Mouse (Mus musculus) olfactory bulb, adult 2 months (tissue): ENCODE results near the gene Kif1b.

Source experiments
- CTCF ChIP-seq: fragments of 200-500 bp; IDR thresholded peaks from 2 replicates; pipeline ENCODE4 v1.5.1; 2012; ENCODE audit warnings: low read depth, mild to moderate bottlenecking, low read length, moderate library complexity; ENCODE audit not compliant: insufficient read depth
- POLR2A ChIP-seq: fragments of 200-500 bp; IDR thresholded peaks from 2 replicates; pipeline ENCODE4 v1.6.1; 2012; ENCODE audit warnings: mild to moderate bottlenecking, low read depth, low read length, moderate library complexity; ENCODE audit not compliant: insufficient read depth

DNA sequence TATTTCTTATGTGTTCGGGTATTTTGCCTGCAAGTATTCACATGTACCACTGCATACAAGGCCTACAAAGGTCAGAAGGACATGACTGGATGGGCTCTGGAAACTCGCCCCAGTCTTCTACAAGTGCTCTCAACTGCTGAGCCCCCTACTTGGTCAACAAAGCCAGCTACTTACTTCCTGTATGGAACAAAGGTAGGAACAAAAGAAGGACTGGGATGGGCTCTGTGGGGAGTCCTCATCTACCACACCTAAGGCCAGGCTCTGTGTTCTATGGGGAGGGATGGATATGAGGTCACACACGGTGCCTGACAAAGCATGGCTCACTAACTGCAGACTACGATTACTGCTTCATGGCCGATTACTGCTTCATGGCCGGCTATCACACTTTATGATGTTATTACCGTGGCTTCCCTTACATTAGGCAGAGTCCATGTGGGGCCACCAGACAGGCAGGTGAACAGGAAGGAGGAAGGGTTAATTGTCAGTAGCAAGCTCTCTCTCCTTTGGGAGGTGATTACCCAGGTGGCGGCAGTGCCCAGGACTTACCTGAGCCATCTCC is 150.0 kb downstream of the Kif1b start:
- no peak for TF ChIP-seq POLR2A
- TF ChIP-seq CTCF = no peak
